Mouse (Mus musculus): ENCODE measurements at regions not wholly inside any gene's neighbourhood (a gene's known extent, or its start where the extent isn't known, plus 50 kb on each side); places are given as distances from the start of the nearest gene placed in this dataset.
A peak's percentile ranks its signal among the peaks of the same experiment; 100 is the strongest.

DNA sequence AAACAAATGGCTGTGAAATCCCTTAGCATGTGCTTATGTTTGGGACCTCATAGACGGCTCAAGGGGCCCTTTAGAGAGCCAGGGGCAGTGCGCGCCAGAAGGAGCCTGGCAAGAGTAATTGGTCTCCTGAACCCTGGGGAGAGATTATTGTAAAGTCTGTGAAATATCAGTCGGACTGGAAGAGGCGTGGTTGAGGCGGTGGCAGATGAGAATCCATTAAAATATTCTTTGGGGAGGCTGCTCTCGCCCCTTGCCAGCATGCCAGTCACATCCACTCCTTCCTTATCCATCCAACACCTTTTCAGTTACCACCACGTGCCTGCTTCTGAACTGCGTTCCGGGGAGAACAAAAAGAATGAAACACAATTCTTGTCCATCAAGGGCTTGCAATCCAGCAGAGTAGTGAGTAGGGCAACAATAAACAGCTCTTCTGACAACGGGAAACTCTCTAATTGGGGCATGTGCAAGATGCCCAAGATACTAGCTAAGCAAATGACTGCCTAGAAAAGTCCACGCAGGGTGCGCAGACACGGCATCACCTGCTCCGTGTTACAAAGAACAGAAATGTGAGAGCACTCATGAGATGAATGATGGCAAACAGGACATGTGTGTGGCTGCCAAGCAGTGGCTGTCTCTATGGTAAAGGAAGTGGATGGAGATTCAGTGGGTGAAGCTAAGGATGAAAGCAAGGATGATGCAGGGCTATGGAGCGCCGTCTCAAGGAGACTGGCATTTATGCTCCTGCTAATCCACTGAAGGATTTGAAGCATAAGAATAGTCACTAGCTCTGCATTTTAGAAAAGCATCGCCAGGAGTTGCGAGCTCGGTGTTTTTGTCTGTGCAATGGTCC is 320.6 kb upstream of the Zfp462 start:
- Histone ChIP-seq H3K36me3 (ENCODE audit: insufficient read depth, low read length) (no peaks in the 10 kb centered on the region), H3K4me1 (replicated peaks; ENCODE audit: low read depth, low read length) (no peaks in the 10 kb centered on the region), H3K27me3 (ENCODE audit: insufficient read depth, low read length) (no peaks in the 10 kb centered on the region), H3K4me3 (replicated peaks; ENCODE audit: low read length) (no peak overlapping the region), H3K9me3 (ENCODE audit: low read length) (no peaks in the 10 kb centered on the region)
- TF ChIP-seq POU5F1 (IDR thresholded peaks at IDR 0.05; ENCODE audit: borderline replicate concordance, low read length) (no peak), NANOG (IDR thresholded peaks at IDR 0.05; ENCODE audit: borderline replicate concordance, low read length) (no peak), CTCF (conservative IDR thresholded peaks at IDR 0.05; ENCODE audit: low read length) (no peak)

DNA sequence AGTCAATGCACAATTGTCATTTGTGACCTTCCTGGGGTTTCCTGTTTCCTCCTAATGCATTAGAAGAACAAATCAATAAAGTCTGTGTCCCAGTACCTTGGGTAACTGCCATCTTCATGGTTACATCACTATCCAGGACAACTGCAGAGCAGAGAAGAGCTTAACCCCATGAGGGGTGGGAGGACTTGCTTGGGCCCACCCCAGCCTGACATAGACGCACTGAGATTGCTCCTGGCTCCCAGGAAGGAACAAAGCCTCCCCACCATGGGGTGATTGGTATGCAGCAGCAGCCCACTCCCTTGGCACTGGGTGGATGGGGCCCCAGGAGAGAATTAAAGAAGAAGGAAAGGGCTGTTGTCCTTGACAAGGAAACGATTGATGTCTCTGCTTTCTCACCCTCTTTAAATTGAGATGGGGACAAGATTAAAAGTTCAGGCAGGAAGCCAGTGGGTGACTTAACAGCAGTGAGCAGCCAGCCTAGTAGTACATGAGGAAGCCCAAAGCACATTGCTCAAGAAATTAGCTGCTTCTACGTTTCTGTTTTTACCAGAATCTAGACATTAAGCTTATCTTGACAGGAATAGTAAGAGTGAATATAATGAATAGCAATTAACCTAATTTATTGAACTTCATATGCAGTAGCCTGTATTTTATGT is 307.7 kb upstream of the Zfp462 start:
- Histone ChIP-seq H3K4me3 (replicated peaks; ENCODE audit: low read length) (no peak overlapping the region), H3K27me3 (ENCODE audit: insufficient read depth, low read length) (no peaks in the 10 kb centered on the region), H3K9me3 (ENCODE audit: low read length) (no peaks in the 10 kb centered on the region), H3K4me1 (replicated peaks; ENCODE audit: low read depth, low read length) (peaks cover 3% of the 10 kb centered on the region; the same call in 1 of the 2 replicates), H3K36me3 (ENCODE audit: insufficient read depth, low read length) (no peaks in the 10 kb centered on the region)
- TF ChIP-seq NANOG (IDR thresholded peaks at IDR 0.05; ENCODE audit: borderline replicate concordance, low read length) = no peak
- no peak for TF ChIP-seq POU5F1 (IDR thresholded peaks at IDR 0.05; ENCODE audit: borderline replicate concordance, low read length)
- no peak for TF ChIP-seq CTCF (conservative IDR thresholded peaks at IDR 0.05; ENCODE audit: low read length)

DNA sequence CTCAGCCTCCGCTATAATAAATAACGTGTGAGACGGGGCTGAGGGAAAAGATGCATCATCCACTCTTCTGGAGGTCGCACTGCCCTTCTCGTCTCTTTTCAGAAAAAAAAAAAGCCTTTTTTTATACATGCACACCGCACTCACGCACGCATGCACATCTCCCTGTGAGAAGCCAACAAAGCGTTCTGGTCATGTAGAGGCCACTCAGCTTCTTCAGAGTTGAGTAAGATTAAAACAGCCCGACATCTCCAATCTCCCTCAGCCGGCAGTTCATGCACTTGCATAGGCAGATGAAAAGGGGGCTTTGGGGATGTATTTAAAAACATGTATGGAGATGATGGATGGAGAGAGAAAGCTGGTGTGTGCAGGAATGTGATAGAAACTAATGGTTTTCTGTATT is 298.8 kb upstream of the Zfp462 start:
- Histone ChIP-seq H3K4me1 (replicated peaks; ENCODE audit: low read depth, low read length) (no peaks in the 10 kb centered on the region), H3K4me3 (replicated peaks; ENCODE audit: low read length) (no peak overlapping the region), H3K9me3 (ENCODE audit: low read length) (no peaks in the 10 kb centered on the region), H3K36me3 (ENCODE audit: insufficient read depth, low read length) (no peaks in the 10 kb centered on the region), H3K27me3 (ENCODE audit: insufficient read depth, low read length) (no peaks in the 10 kb centered on the region)
- TF ChIP-seq CTCF (conservative IDR thresholded peaks at IDR 0.05; ENCODE audit: low read length) (no peak), POU5F1 (IDR thresholded peaks at IDR 0.05; ENCODE audit: borderline replicate concordance, low read length) (no peak), NANOG (IDR thresholded peaks at IDR 0.05; ENCODE audit: borderline replicate concordance, low read length) (no peak)

DNA sequence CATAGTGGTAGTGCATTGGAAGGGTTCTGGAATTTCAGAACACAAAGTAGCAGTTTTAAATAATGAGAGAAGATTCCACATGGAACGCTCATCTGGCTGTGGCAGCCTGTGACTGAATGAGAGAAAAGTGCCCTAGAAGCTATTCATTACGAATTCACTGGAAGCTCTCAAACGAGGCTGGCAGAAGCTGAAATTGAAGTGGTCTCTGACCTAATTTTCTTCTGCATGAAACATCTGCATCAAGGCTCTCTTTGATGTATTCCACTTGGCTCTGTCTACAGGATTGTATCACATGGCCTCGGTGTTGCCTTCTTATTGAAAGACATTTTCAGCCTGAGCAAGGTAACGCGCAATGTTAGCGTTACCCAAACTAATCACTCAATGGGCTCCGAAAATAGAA is 298.4 kb upstream of the Zfp462 start:
- Histone ChIP-seq H3K9me3 (ENCODE audit: low read length) (no peaks in the 10 kb centered on the region), H3K4me1 (replicated peaks; ENCODE audit: low read depth, low read length) (no peaks in the 10 kb centered on the region), H3K27me3 (ENCODE audit: insufficient read depth, low read length) (no peaks in the 10 kb centered on the region), H3K4me3 (replicated peaks; ENCODE audit: low read length) (no peak overlapping the region), H3K36me3 (ENCODE audit: insufficient read depth, low read length) (no peaks in the 10 kb centered on the region)
- TF ChIP-seq POU5F1 (IDR thresholded peaks at IDR 0.05; ENCODE audit: borderline replicate concordance, low read length) = no peak
- no peak for TF ChIP-seq CTCF (conservative IDR thresholded peaks at IDR 0.05; ENCODE audit: low read length)
- TF ChIP-seq NANOG (IDR thresholded peaks at IDR 0.05; ENCODE audit: borderline replicate concordance, low read length) = no peak

DNA sequence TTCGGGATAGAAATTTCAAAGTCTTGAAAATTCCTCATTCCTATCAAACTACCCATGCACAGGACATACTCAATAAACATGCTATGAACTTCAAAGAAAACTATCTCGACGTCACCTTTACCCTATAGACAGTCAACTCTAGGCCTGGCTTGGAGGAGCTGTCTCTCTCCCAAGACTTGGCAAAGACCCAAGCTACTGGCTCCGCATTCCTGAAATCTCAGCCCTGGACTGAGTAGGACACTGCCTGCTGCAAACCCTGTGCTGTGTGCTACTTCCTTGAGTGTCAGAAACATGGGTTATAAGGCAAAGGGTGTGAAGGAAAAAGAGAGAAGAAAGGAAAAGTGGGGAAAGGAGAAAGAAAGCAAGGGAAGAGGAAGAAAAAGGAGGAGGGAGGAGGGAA is 296.6 kb upstream of the Zfp462 start:
- Histone ChIP-seq H3K4me3 (replicated peaks; ENCODE audit: low read length) (no peak overlapping the region), H3K27me3 (ENCODE audit: insufficient read depth, low read length) (no peaks in the 10 kb centered on the region), H3K9me3 (ENCODE audit: low read length) (no peaks in the 10 kb centered on the region), H3K36me3 (ENCODE audit: insufficient read depth, low read length) (no peaks in the 10 kb centered on the region), H3K4me1 (replicated peaks; ENCODE audit: low read depth, low read length) (peaks cover 15% of the 10 kb centered on the region)
- TF ChIP-seq CTCF (conservative IDR thresholded peaks at IDR 0.05; ENCODE audit: low read length) (no peak), POU5F1 (IDR thresholded peaks at IDR 0.05; ENCODE audit: borderline replicate concordance, low read length) (no peak), NANOG (IDR thresholded peaks at IDR 0.05; ENCODE audit: borderline replicate concordance, low read length) (no peak)

DNA sequence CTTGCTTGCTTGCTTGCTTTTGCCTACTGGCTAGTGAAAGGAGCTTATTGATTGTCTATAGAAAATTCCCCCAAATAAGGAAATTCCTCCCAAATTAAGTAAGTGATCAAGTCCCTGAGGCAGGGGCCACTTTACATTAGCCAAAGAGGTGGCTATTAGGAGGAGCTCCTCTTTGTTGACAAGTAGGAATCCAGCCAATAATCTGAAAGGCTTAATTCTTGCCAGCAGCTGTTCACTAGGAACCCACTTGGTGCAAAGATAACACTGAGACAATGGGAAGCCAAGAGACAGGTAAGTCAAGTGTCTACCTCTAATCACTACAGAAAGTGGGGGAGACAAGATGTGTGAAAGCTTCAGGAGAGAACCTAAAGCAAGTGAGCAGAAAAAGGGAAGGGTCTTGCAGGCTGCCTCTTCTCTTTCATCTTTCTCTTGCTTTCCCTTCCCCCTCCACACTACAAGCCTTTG is 293.2 kb upstream of the Zfp462 start:
- H3K9me3 ChIP-seq (ENCODE audit: low read length) = no peaks in the 10 kb centered on the region

DNA sequence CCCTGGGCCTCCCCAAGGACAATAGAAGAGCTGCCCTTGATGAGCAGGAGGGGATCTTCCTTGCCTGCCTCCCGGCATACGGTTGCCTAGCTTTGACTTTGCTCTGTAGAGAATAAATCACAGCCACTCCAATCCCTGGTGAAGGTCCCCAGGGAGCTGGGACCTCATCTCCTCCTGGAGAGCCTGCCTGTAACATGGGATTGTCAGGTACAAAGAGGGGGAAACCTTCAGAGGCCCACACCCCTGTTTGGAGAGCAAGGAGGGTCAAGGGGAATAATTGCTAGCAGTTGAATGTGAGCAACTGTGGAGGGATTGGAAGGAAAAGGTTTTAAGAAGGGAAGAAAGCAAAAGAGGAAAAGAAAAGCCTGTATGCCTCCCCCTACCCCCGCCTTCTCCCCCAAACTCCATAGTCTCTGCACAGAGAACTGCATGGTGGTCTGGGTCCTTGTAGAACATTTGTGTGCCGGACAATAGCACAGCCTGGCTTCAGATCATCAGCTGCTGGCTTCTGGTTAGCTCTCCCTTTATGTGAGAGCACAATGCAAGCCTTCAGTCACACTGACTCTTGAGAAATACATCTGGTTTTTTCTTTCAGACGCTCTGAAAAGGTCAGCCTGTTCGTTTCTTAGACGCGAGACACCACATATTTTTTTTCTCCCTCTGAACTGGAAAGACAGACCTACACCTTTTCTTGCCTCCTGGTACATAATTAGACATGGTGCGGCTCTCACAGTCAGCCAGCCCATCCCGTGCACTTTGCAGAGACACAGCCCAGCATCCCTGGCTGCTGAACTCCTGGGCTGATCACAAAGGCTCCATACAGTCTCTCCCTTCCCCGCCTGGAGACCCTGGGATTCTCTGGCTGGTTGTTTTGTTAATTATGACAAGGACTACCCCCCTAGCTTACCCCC is 292.5 kb upstream of the Zfp462 start:
- H3K36me3 ChIP-seq (ENCODE audit: insufficient read depth, low read length) = no peaks in the 10 kb centered on the region
- H3K4me1 ChIP-seq (replicated peaks; ENCODE audit: low read depth, low read length) = peaks cover 15% of the 10 kb centered on the region
- no peaks in the 10 kb centered on the region for H3K27me3 ChIP-seq (ENCODE audit: insufficient read depth, low read length)
- peak overlapping the region; percentile 48; the same call in 1 of the 2 replicates for H3K4me3 ChIP-seq (replicated peaks; ENCODE audit: low read length)
- TF ChIP-seq CTCF (conservative IDR thresholded peaks at IDR 0.05; ENCODE audit: low read length) = no peak
- TF ChIP-seq POU5F1 (IDR thresholded peaks at IDR 0.05; ENCODE audit: borderline replicate concordance, low read length) = no peak
- TF ChIP-seq NANOG (IDR thresholded peaks at IDR 0.05; ENCODE audit: borderline replicate concordance, low read length) = no peak
- H3K9me3 ChIP-seq (ENCODE audit: low read length) = no peaks in the 10 kb centered on the region

More for the DNA sequence above, 293.2 kb upstream of the Zfp462 start:
- Histone ChIP-seq H3K4me3 (replicated peaks; ENCODE audit: low read length) (no peak overlapping the region), H3K36me3 (ENCODE audit: insufficient read depth, low read length) (no peaks in the 10 kb centered on the region), H3K4me1 (replicated peaks; ENCODE audit: low read depth, low read length) (peaks cover 15% of the 10 kb centered on the region), H3K27me3 (ENCODE audit: insufficient read depth, low read length) (no peaks in the 10 kb centered on the region)
- no peak for TF ChIP-seq POU5F1 (IDR thresholded peaks at IDR 0.05; ENCODE audit: borderline replicate concordance, low read length)
- no peak for TF ChIP-seq NANOG (IDR thresholded peaks at IDR 0.05; ENCODE audit: borderline replicate concordance, low read length)
- TF ChIP-seq CTCF (conservative IDR thresholded peaks at IDR 0.05; ENCODE audit: low read length) = no peak
